Mouse (Mus musculus) G1E (cell line): Measurements from ENCODE around the gene Il25.

ENCODE experiments used
- CTCF ChIP-seq: IDR thresholded peaks from 2 replicates; pipeline ENCODE4 v1.5.1; 2012; ENCODE audit warnings: low read depth, low read length, inconsistent platforms, mixed read lengths
- GATA1 ChIP-seq: IDR thresholded peaks from 2 replicates; pipeline ENCODE4 v1.6.1; 2012; ENCODE audit warnings: borderline replicate concordance, low read length, inconsistent platforms, mixed read lengths
- TAL1 ChIP-seq: conservative IDR thresholded peaks from 2 replicates; pipeline ENCODE4 v1.6.1; 2012; ENCODE audit warnings: low read depth, low read length, inconsistent platforms, mixed read lengths

DNA sequence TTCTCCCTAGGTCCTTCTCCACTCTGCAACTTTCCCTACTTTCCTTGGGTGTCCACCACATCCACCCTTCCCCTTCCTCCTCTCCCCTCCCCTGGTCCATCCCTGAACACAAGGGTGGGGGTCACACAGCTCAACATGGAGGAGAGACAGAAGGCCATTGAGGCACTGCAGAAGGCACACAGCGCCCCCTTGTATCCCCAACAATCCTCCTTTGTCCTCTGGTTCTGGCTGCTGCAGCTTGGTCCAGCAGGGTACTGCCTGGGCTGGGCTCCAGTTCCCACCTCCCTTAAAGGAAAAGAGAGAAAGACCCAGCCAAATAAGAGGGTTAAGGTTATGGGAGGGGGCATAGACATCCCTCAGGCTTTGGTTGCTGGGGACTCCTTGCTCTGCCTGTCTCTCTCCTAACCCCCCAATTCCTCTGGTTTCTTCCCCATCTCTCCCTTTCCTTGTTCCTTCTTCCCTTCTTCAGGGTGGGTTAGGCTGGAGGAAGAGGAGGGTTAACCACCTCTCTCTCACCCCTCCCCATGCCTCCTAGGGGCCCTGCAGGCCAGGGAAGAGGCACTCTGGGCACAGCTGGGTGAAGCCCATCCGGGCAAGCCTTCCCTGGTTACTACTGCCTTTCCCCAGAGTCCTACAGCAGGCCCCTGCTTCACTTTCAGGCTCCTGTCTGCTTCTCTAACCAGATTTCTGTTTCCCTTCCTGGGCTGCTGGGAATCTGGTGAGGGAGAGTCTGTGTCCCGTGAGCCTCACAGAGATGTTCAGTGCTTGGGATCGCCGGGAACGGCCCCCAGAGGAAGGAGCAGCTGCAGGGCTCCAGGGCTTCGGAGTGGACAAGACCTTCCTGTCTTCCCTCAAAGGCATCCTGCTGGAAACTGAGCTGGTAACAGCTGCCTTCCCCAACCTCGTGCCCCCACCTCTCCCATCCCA is 3.7 kb downstream of the Il25 start, which contains the start of gene Cmtm5:
- no peak for TF ChIP-seq CTCF
- no peak for TF ChIP-seq TAL1
- TF ChIP-seq GATA1 = no peak
